Mouse (Mus musculus): ENCODE measurements around the gene Arhgef2.
"Not testable (repeated sequence)": the region's sequence is repeated elsewhere in the genome, so short reads cannot be mapped to it uniquely, and the experiment has no call there.

The Arhgef2 gene

DNA sequence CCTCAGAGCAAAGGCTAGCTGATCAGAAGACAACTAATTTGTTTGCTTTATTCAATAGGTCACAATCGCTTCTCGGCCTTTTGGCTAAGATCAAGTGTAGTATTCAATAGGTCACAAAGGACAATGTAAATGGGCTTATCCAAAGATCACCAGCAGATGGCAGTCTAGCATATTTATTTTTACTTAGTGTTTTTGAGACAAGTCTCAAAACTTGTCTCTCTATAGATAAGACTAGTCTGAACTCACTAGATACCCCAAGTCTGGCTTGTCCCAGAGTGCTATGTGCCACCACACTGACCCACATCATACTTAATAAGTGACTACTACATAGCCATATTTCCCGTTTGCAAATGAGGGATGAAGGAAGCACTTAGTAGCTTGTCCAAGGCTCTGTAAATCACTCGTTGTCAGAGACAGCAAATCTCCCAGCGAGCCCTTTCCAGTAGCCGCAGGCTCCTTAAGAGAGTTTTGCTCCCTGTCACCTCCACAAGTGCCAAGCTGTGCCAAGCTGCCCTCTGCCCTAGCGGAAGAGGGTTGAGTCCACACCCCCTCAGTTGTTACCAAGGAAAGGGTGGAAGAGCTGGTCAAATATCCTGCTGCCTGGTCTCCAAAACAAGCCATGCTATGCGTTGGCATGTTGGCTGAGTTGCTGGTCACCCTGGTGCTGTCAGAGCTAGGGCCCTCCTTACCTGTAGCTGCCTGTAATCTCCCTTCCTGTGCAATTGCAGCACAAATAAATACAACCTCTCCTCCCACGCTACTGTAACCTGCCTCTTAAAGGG lies 13.6 kb upstream of the Arhgef2 start:
- no peak for DNase-seq

DNA sequence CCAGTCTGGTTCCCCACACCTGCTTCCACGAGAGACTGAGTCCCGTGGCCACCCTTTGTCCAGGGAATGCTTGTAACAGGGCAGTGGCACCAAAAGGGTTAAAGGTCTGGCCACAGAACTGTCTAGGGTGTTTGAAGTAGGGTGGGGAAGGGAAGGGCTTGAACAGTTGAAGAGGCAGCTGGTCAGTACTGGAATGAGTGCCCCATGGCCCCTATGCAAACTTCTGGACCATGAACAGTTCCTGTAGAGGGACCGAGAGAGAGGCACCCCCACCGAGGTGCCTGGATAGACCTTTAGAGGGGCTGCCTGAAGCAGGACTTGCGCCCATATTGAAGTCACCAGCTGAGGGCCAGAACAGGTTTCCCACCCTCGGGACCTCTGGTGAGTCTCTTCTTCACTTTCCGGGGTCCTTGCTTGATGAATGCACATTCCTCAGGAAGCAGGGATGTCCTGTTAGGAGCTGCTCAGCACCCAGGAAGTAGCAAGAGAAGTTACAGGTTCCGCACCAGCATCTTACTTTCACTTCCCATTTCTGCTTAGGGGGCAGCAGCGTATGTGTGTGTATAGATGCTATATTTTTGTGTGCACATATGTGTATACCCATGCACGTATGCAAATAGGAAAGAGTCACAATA lies 12.7 kb upstream of the Arhgef2 start:
- DNase-seq = no peak

DNA sequence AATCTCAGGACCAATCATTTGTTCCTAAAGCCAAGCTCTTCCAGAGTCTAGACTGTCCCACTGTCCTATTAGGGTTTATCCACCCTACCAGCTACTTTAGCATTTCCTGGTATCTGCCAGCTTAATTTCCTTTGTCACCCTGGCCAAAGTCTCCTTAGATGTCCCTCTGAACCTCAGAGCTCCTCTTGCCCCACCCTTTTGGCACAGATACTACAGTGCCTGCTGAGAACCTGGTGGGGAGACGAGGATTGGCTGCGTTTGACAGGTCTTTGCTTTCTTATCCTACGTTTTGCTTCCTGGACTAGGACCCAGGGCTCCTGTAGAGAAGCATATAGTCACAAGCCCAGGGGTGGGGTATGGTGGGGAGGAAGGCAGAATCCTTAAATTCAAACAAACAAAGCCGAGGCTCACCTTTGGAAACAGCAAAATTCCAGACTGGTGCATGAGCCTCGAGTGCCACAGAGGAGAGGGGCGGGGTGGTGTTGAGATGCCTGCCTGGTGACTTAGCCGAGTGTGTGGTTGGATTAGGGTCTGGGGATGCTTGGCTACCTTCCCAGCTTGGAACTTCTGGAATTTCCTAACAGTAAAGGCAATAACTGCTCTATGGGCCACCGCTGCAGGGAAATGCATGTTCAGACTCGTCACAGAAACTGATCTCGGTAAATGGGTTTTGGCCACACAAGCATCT lies 11.7 kb upstream of the Arhgef2 start:
- no peak for DNase-seq

DNA sequence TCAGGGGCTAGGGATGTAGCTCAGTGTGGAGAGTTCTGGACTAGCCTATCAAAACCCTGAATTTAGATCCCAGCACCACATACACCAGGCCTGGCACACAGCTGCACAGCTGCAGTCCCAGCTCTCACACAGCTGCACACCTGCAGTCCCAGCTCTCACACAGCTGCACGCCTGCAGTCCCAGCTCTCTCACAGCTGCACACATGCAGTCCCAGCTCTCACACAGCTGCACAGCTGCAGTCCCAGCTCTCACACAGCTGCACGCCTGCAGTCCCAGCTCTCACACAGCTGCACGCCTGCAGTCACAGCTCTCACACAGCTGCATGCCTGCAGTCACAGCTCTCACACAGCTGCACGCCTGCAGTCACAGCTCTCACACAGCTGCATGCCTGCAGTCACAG lies 9.2 kb upstream of the Arhgef2 start:
- not testable (repeated sequence) for DNase-seq

DNA sequence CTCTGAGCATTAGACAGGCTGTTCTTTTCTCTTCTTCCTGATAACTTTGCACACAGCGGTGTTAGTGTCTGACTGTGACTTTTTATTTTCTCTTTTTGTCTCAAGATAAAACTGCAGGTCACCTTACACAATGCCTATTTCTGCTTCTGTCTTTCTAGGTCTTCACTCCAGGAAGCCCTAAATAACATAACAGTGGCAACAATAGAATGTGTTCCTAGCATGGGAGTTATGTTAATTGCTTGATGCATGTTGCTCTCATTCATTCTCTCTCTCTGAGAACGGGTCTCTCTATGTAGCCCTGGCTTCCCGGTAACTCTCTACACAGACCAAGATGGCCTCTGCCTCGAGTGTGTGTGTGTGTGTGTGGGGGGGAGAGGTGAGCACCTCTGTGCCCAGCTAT lies 3.3 kb upstream of the Arhgef2 start:
- no peak for DNase-seq

DNA sequence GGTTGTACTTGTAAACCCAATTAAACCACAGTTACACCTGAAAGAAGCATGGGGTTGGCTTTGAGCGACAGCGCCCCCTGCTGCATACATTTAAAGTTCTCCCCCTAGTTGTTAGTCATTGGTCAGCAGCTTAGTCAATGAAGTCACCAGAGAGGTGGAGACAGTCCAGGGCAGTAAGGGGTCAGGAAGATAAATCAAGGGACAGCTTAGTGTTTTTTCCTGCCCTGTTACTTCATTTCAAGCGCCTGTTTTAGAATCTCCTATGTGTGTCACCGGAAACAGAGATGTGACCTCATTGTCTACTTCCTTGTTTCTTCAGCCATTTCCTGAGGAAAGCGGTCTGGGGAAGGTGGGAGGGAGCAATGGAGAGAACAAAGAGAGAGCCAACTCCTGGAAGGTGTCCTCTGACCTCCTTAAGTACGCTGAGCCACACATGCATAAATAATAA lies 2.0 kb upstream of the Arhgef2 start:
- peak; percentile 62 for DNase-seq

DNA sequence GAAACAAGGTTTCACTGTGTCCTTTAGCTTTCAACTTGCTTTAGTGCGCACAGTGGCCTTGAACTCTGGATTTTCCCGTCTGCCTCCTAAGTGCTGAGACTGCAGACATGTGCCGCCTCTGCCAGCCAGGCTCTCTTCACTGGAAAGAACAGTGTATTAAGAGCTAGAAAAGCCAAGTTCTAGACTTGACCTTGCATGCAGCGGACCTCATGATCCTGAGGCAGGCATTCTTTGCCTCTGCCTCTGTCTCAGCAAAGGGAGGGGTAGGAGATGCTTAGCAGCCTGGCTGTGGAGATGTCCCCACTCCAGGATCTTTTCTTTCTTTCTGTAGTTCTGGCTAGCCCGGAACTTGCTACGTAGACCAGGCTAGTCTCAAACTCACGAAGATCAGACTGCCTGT lies 903 bp upstream of the Arhgef2 start:
- no peak for DNase-seq

DNA sequence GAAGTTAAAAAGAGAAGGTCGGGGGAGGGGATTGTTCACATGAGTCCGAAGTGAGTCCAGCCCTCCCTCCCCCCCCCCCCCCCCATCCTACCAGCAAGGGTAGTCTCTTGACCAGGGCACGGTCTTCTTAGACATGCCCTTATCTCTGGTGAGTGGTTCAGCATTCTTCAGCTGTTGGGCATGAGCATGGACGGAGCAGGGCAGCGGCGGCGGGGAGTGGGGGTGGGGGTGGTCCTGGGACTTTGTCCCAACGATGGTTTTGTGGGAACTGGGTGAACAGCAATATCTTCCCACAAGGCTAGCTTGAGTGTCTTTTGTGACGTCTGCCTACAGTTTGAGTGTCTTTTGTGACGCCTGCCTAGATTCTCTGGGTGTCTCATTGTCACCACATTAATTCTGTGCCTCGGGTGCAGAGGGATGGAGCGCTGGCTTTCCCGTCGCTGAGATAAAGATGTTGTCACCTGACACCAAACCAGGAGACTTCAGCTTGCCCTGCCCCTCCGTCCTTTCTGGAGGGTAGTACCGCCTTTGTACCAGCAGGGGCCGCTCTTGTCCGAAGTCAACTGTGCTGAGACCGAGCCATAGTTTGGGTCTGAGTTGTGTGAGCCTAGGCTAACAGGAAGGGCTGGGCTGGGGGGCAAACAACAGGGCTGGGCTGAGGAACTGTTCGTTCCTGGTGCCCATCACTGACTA lies 1.4 kb downstream of the Arhgef2 start:
- DNase-seq = peak; percentile 83

DNA sequence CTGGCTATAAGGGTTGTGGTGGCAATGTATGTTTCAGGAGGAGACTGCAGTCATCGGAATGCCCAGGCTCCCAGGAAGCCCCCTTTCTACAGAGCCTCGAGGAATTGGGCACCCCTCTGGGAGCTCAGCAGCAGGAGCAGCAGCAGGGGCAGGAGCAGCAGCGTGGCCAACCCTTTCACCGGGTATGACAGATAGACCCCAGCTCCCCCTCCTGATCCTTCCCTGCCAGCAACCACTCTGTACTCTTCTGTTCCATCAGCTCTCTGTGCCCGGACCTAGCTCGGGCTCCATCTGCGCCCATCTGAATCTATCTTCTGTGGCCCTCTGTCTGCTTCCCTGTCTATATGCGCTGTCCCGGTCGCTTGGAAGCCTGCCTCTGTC lies 2.0 kb downstream of the Arhgef2 start:
- DNase-seq = no peak

DNA sequence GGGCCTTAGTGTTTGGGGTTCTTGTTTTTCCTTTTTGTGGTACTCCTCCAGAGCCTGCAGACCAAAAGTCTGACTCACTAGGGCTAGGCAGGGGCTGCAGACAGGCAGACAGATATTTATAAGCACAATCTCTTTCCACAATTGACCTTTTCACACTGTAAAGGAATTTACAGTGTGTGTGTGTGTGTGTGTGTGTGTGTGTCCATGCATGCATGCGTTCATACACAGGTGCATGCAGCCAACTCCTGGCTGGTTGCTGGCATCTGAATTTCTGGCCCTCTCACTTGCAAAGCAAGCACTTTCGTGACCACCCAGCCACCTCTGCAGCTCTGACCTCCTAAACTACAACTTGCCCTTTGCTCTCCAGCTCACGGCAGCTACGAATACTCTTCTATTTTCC lies 3.3 kb downstream of the Arhgef2 start:
- no peak for DNase-seq

DNA sequence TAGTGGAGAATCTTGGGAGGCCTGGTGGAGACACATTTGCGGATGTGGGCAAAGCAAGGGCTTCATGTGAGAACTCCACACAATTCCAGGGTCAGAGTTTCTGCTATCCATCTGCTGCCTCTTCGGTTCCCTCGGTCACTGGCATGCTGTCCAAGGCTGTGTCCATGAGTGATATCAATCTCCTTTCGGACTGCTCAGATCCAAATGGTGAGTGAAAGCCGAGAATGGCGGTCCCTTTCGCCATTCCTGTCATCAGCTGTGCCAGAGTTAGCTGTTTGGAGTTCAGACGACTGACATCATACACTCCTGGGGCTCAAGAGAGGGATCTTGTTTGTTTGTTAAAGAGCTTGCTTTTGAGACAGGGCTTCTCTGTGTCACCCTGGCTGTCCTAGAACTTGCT lies 8.7 kb downstream of the Arhgef2 start:
- DNase-seq = no peak

DNA sequence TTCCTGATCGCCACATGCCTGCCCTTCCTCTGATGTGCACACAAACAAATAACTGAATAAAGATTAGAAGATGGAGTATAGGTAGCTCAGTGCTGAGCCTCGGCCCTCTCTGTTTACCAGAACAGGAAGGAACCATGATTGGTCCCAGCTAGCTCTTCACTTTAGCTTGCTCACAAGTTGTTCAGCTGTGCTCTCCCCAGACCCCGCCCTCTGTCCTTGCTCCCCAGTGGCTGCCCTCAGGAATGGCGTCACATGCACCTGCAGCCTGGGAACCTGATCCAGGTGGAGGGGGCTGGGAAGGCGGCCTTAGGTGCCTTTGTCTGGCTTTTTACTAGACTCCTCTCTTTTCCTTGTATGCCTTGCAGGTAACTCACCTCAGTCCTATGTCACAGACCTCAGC lies 9.4 kb downstream of the Arhgef2 start:
- DNase-seq = no peak

DNA sequence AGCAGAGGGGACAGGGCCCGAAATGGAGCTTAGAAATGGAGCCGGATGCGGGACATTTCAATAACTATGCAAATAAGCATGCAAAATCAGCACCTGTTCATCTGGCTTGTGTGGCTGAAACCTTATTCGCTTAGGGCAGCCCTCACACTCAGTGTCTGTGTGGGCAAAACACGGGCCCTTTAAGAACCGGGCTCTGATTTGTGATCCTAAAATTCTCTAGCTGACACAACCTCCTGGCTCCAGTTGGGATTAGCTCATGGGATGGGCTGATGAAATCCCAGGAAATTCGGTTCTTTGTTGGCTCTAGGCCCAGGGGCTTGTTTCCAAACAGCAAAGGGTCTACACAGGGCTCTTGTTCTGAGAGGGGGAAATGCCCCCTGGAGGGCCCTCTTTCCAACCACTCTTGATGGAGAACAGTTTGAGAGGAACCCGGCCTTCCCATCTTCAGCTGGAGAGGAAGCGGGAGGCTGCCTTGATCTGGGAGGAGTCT lies 10.2 kb downstream of the Arhgef2 start:
- peak; percentile 30 for DNase-seq

DNA sequence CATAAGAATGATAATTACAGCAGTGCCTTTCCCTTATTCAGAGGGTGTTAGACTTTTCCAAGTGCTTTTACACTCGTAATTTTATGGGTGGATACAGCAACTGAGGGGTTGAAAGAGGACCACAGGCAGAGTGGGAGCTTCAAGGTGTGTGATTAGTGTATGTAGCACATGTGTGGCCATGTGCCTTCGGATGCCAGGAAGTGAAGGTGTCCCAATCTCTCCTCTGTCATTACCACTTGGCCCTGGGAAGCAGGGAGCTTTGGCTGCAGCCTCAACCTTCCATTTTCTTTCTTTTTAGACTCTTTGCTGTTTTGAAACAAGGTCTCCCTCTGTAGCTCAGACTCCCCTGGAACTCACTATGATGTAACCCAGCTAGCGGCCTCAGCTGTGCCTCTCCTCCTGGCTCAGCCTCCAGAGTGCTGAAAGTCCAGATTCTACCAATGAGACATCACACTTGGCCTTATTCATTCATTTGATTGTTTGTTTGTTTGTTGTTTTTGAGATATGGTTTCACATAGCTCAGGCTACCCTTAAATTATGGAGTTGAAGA lies 11.3 kb downstream of the Arhgef2 start:
- DNase-seq = no peak

DNA sequence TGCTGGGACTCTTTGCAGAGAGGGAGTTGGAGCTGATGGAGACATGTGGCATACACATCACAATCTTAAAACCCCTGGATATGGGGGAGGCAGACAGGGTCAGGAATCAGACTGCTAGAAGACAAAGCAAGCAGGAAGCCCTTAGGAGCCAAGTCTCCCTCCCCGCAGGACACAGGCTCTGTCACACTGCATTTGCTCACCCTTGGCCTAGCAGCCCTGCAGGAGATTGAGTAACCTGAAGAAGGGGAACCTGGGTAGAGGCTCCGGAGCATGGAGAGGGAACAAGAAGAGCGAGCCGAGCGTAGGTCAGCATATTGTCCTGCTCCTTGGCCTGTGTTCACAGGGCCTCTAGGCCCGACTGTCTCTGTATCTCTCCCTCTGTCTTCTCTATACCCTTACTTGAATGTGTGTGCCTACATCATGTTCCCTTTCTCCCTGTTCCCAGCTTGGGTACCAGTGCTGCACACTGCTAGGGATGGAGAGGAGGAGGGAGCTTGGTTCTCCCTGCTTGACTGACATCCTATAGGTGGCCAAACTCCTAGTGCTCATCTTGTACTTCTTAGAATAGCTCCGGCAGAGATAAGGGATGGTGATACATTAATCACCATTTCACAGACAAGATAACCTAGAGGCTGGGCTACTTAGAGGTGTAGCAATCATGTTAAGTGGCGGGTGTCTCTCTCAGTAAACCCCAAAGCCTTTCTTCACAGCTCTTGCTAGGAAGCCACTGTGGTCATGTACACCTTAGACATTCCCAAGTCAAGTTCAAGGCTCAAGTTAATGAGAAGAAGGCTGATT lies 12.5 kb downstream of the Arhgef2 start:
- no peak for DNase-seq

DNA sequence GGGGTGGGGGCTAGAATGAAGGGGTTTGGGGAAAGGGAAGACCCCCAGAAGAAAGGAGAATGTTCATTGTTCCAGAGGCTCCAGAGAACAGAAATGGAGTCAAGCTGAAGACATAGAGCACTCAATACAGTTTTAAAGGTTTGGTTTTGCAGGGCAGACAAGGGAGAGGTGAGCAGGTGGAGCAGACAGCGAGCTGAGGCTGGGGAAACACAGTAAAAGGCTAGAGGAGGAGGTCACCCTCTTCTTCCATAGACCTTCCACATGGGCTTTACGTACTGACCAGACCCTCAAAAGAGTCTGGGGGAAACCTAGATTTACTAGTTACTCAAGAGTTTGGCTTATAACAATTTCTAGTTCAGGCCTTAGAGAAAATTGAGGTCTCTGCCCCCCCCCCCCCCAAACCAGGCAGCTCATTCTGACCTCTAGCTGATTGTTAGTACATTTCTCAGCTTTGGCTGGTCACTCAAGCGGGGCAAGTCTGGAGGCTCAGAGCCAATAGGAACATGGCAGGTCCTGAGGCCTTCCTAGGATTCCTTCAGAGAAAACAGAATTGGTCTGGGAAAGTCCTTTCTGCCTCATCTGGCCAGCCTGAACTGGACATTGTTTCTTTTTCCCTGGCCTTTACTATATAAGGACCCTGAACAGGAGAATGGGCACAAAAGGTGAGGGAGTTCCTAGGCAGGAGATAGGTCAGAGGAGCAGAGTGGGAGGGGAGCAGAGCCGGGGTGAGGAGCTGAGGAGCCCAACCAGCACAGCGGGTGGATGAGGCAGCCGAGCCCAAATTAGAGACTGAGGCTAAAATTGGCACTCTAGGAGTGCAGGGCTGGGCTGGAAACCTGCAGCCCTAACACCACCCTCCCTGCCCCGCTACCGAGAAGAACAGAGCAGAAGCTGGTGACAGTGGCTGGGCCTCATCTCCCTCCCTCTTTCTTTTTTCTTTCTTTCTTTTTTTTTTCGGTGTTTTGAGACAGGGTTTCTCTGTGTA lies 13.6 kb downstream of the Arhgef2 start:
- no peak for DNase-seq

DNA sequence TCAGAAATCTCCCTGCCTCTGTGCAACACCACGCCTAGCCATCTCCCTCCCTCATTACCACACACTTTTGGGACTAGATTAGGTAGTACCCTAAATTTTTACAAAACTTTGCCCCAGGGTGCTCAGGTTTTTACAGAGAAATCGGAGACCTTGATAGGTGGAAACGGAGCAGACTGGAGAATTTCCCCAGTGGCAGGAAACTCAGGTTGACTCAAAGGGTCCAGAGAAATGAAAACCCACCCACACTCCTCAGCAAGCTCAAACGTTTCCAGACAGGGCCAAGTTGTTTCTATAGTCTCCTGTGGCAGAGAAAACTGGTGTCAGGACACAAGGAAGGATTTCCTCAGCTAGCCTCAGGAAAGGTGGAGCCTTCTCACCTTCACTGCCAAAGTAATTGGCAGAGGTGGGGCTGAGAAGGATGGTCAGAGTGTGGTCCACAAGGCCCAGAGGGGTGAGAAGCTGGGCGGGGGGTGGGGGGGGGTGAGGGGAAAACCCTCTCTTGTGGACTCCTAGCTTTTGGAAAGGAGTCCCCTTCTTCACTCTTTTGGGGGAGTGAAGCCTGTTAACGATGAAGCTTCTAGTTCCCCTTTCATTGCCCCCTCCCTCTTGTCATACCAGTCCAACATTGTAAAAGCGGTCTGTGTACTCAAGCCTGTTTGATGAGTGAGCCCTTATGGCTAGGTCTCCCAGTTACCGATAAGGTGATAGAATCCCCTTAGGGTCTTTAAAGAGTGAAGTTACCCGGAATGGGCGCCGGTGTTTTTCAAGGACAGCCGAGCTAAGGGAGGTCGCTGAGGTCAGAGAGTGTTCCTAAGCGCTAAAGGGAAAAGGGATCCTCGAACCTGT lies 14.6 kb downstream of the Arhgef2 start:
- no peak for DNase-seq

DNA sequence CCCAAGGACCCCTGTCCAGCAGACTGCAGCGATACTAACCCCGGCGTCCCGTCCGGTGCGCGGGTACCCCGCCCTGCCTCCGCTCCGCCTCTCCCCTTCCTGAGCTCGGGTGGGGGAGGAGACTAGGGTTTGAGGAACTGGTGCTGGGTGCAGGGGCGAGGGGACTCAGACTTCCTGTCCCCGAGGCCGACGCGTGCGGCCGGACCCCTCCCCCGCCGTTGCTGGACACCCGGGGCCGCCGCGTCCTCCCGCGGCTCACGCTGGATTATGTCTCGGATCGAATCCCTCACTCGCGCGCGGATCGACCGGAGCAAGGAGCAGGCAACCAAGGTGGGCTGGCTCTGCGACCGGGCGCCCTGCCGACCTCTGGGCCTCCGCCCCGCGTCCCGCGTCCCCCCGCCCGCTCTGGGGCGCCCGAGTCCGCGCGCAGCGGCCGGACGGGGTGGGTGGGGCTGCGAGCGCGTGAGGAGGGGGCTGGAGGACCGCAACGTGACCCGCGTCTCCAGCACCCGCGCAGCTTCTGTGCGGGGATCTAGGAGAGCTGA lies 15.3 kb downstream of the Arhgef2 start:
- DNase-seq = peak; percentile 54

DNA sequence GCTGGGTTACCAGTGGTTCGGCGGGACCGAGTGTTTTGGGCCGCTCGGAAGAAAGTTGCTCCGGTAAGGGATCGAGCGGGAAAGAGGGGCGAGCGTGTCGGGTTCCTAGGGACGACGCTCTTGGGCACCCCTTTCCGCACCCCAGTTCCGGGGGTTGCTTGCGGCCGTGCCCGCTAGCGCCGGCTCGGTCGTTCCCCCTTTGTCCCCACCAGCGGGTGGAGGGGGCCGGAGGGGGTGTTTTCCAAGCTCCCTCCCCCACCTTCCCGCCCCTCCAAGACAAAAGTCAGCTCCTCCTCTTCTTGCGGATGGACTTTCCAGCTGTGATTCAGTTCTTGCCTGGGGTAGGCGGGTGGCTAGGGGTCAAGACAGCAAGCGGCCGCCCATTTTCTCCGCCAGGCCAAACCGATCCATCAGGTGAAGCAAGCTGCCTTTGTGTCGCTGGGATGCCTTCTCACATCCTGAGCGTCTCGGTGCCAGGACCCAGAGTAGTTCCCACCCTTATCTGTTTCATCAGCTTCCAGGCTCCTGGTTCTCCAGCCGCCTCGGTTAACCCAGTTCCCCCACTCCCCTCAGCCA lies 15.9 kb downstream of the Arhgef2 start:
- DNase-seq = peak; percentile 50
